Mouse (Mus musculus): Measurements from ENCODE around the gene Cyp2d9. TPM values are rescaled to one million over a fixed set of nuclear protein-coding genes. Genes with fewer than 3 reads are reported as not detected.
"Not testable (repeated sequence)": the region's sequence is repeated elsewhere in the genome, so short reads cannot be mapped to it uniquely, and the experiment has no call there.

Cyp2d9 gene
- total RNA-seq, 2 experiments from 2014 or later = not detected

- intact Hi-C loops (cut with DNase I) = no loop called here
- no peak for DNase-seq (ENCODE audit: low spot score)
Observed at GRCm38 (mm10) chr15:82443658-82444057, 10.4 kb downstream of the Cyp2d9 start.

GRCm38 (mm10) chr15:82445196-82445595 lies 12.0 kb downstream of the Cyp2d9 start:
- DNase-seq (ENCODE audit: low spot score) = no peak
- intact Hi-C loops (cut with DNase I) = no loop called here

GRCm38 (mm10) chr15:82450045-82450444 lies 16.8 kb downstream of the Cyp2d9 start:
- DNase-seq (ENCODE audit: low spot score); intact Hi-C loops (cut with DNase I): not testable (repeated sequence)

- intact Hi-C loops (cut with DNase I); DNase-seq (ENCODE audit: low spot score): not testable (repeated sequence)
Observed at GRCm38 (mm10) chr15:82452133-82452532, 18.9 kb downstream of the Cyp2d9 start.

- intact Hi-C loops (cut with DNase I); DNase-seq (ENCODE audit: low spot score): not testable (repeated sequence)
Observed at GRCm38 (mm10) chr15:82453501-82453900, 20.3 kb downstream of the Cyp2d9 start.

GRCm38 (mm10) chr15:82456086-82456790 lies 23.0 kb downstream of the Cyp2d9 start:
- DNase-seq (ENCODE audit: low spot score); intact Hi-C loops (cut with DNase I): not testable (repeated sequence)

- intact Hi-C loops (cut with DNase I) = no loop called here
- DNase-seq (ENCODE audit: low spot score) = no peak
Observed at GRCm38 (mm10) chr15:82457064-82458021, 24.1 kb downstream of the Cyp2d9 start.

- DNase-seq (ENCODE audit: low spot score); intact Hi-C loops (cut with DNase I): not testable (repeated sequence)
Observed at GRCm38 (mm10) chr15:82459266-82459665, 26.0 kb downstream of the Cyp2d9 start.

- no peak for DNase-seq (ENCODE audit: low spot score)
- intact Hi-C loops (cut with DNase I) = no loop called here
Observed at GRCm38 (mm10) chr15:82464701-82465100, 31.5 kb downstream of the Cyp2d9 start.

- intact Hi-C loops (cut with DNase I); DNase-seq (ENCODE audit: low spot score): not testable (repeated sequence)
Observed at GRCm38 (mm10) chr15:82494273-82494672, 61.0 kb downstream of the Cyp2d9 start.

Small RNAs within 50 kb of the gene (microRNA-seq; reads per million reads assigned to microRNA genes)
- not detected for gene Gm25990
- gene Gm27331 = not detected
- gene Gm27622 = not detected
- gene Gm27825 = not detected
- not detected for gene Mir7684

Other genes starting within 250 kb of the Cyp2d9 start
- gene Shisa8, start 220.6 kb upstream of the Cyp2d9 start, total RNA-seq (2021) = under 1 TPM; 0.13 to 0.20 TPM
- gene Tnfrsf13c, start 209.1 kb upstream of the Cyp2d9 start, total RNA-seq (2021) = under 1 TPM in 1 of 2 experiments, not detected in 1; 0.36 TPM
- gene Cenpm, start 188.7 kb upstream of the Cyp2d9 start, total RNA-seq (2021) = under 1 TPM; 0.36 to 0.78 TPM
- not detected for gene 1500009C09Rik, start 181.0 kb upstream of the Cyp2d9 start, total RNA-seq (2021)
- gene Sept3, start 158.5 kb upstream of the Cyp2d9 start, total RNA-seq (2021) = under 1 TPM; 0.31 to 0.87 TPM
- gene Wbp2nl, start 134.5 kb upstream of the Cyp2d9 start, total RNA-seq (2021) = not detected
- gene Naga, start 94.5 kb upstream of the Cyp2d9 start, total RNA-seq (2021) = 10 to 100 TPM; 32.0 to 33.3 TPM
- 1 to 10 TPM in 1 of 2 experiments, under 1 TPM in 1; 0.70 to 1.4 TPM for gene Pheta2, start 94.5 kb upstream of the Cyp2d9 start, total RNA-seq (2021)
- 100 to 1,000 TPM; 203 to 204 TPM for gene Smdt1, start 94.5 kb upstream of the Cyp2d9 start, total RNA-seq (2021)
- gene Ndufa6, start 79.1 kb upstream of the Cyp2d9 start, total RNA-seq (2021) = 100 to 1,000 TPM; 683 to 734 TPM
- 10 to 100 TPM; 21.5 to 25.4 TPM for gene Cyp2d22, start 53.2 kb upstream of the Cyp2d9 start, total RNA-seq (2021)
- gene Cyp2d11, start 39.4 kb upstream of the Cyp2d9 start, total RNA-seq (2021) = under 1 TPM; 0.21 to 0.22 TPM
- gene Cyp2d10, start 26.2 kb upstream of the Cyp2d9 start, total RNA-seq (2021) = not detected
- not detected for gene Cyp2d12, start 121.6 kb downstream of the Cyp2d9 start, total RNA-seq (2021)
- gene Cyp2d34, start 187.5 kb downstream of the Cyp2d9 start, total RNA-seq (2021) = not detected

Measured in heart, postnatal 25 days (tissue).